Mouse (Mus musculus): ENCODE measurements around the gene Tppp.

- TF ChIP-seq CTCF (IDR thresholded peaks at IDR 0.05; ENCODE audit: borderline replicate concordance, insufficient read depth, low read length) = no peak
- no peak for TF ChIP-seq POLR2A (IDR thresholded peaks at IDR 0.05; ENCODE audit: low read depth, low read length)
Observed at GRCm38 (mm10) chr13:74001492-74001891, 7.7 kb upstream of the Tppp start.

Measured in embryonic fibroblast, embryonic 13.5 days (primary cell).